Mouse (Mus musculus): ENCODE measurements around the gene Tnfrsf14.

GRCm38 (mm10) chr4:154941831-154942230 lies 13.5 kb upstream of the Tnfrsf14 start:
- TF ChIP-seq EP300 (IDR thresholded peaks at IDR 0.05) (no peak), CTCF (IDR thresholded peaks at IDR 0.05) (no peak)

Measured in lung, postnatal 0 days (tissue).